Mouse (Mus musculus) spleen, postnatal 14 days (tissue): ENCODE data around the gene Castor1.
"Not testable (repeated sequence)": the region's sequence is repeated elsewhere in the genome, so short reads cannot be mapped to it uniquely, and the experiment has no call there.

ENCODE experiments used
- DNase-seq, 2 experiments: peaks; one replicate each; pipeline ENCODE4 v3.0.0; 2021 to 2022; ENCODE audit warnings: low spot score in 2 of 2

Castor1 gene

DNA sequence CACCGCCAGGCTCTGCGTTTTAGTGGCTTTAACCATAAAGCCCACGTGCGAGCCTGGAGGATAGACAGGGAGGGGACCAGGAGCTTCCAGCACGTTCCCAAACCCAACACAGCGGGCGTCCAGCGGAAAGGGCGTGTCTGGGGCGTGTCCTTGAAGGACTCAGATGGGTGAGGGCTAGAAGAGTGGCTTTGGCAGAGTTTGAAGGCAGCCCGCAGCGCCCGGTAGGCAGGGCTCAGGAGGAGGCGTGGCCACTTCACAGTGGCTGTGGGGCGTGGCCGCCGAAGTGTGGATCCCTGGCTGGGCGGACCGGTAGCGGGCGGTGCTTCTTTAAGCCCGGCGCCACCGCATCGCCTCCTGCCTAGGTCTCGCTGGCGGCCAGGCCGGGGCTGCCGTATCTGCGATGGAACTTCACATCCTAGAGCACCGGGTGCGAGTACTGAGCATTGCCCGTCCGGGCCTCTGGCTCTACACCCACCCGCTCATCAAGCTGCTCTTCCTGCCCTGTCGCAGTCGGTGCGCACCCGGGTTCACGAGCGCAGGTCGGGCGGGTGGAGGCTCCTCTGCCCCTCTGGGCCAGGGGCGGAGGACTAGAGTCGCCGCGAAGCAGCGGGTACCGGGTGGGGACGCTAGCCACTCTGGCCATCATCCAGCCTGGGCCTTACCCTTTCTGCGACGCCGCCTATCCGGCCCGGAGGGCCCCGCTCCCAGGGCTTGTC is at the start of gene Castor1:
Gene Castor1 (plus strand): TSS at position 312 of the 716 bp plus-strand sequence.
- DNase-seq, result peak; percentile 81 to 84

DNA sequence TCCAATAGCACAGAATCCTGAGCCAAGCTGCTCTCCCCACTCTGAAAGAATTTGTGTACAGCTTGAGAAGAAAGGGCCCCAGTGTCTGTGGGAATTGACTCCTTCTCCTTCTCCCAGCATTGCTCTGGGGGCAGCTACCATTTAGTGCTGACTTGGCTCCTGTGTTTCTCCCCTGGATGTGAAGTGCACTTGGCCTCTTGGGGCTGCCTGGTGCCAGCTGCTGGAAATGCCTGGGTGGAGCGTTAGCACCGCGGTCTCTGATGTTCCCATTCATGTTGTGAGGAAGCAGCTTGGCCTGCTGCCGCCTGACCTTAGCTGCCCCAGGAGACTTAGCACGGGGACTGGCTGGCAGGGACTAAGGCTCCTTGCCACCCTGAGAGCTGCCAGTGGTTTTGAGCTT is 43.4 kb upstream of the Castor1 start:
- no peak for DNase-seq

DNA sequence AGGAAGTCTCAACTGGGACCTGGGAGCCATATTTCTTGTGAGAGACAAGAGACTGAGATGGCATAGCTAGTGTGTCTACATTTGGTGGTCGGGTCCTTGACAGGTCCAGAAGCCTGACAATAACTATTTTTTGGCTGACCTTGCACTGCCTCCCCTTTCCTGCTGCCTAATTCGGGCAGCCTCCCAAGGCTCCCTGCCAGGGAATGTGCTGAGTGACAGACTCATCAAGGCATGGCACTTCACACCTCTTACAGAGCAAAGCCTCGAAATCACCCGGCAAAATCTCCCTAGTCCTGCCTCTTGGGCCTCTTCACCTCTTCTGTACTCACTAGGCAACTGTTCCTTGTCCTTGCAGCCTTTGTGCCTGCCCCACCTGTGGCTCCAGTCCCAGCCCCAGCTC is 40.3 kb upstream of the Castor1 start:
- no peak for DNase-seq

DNA sequence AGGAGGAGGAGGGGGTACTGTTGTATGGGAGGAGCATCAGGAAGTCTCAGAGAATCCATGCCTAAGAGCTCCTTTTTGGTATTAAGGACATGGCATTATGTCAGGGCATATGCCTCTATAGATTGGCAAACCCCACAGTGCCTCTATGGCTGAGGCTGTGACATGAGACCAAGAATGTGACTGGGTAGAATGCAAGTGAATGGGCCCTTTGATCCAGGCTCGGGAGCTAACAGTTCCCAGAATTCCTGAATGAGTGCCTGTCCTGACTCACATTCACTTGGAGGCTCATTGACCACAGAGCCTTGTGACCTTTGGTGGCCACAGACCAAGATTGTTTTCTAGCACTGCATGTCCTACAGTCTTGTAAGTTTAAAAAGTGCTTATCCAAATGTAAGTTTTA is 36.0 kb upstream of the Castor1 start:
- no peak for DNase-seq

DNA sequence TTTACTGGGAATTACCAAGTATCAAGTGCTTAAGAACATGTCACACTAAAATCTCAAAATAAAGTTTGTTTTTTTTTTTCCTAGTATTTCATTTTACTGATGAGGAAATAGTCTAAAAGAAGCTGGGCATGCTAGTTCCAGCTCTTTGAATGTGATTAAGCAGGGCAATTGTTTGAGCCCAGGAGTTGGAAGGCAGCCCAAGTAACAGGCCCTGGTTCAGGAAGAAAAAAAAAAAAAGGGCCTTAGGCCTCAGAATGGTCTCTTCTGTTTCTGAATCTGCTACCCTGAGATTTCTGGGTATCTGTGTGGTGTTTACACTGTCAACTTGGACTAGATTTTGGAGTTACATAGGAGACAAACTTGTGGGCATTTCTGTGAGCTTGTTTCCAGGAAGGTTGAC is 34.5 kb upstream of the Castor1 start:
- DNase-seq, result no peak

DNA sequence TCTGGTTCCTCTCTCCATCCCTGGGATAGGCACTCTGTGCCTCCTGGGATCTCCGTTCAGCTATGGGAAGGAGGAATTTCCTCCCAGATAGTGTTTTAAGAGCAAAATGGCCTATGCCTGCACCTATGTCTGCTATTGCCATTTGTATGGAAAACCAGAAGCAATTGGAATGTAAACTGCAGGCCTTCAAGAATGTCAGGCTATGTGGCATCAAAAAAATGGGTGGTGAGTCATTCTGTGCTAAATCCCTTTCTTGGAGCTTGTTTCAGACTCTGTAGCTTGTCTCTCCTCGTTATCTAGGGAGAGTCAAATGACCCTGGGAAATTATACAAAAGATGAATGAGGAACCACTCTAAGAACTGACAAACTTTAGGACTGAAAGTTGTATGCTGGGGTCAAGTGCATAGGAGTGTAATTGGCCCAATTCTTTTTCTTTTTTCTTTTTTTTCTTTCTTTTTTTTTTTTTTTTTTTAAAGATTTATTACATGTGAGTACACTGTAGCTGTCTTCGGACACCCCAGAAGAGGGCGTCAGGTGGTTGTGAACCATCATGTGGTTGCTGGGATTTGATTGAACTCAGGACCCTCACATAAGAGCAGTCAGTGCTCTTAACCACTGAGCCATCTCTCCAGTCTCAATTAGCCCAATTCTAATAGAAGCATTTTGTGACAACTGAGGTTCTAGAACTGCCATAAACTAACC is 33.6 kb upstream of the Castor1 start:
- DNase-seq, result no peak

DNA sequence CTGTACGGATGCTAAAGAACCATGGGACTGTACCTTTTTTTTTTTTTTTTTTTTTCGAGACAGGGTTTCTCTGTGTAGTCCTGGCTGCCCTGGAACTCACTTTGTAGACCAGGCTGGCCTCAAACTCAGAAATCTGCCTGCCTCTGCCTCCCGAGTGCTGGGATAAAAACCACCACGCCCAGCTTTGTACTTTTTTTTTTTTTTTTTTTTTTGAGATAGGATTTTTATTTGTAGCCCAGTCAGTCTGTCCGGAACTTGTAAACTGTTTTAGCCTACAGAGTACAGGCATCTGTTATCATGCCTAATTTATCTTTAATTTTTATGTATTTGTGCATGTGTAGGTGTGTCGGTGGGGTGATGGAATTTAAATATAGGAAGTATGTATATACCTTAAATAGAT is 32.5 kb upstream of the Castor1 start:
- not testable (repeated sequence) for DNase-seq

DNA sequence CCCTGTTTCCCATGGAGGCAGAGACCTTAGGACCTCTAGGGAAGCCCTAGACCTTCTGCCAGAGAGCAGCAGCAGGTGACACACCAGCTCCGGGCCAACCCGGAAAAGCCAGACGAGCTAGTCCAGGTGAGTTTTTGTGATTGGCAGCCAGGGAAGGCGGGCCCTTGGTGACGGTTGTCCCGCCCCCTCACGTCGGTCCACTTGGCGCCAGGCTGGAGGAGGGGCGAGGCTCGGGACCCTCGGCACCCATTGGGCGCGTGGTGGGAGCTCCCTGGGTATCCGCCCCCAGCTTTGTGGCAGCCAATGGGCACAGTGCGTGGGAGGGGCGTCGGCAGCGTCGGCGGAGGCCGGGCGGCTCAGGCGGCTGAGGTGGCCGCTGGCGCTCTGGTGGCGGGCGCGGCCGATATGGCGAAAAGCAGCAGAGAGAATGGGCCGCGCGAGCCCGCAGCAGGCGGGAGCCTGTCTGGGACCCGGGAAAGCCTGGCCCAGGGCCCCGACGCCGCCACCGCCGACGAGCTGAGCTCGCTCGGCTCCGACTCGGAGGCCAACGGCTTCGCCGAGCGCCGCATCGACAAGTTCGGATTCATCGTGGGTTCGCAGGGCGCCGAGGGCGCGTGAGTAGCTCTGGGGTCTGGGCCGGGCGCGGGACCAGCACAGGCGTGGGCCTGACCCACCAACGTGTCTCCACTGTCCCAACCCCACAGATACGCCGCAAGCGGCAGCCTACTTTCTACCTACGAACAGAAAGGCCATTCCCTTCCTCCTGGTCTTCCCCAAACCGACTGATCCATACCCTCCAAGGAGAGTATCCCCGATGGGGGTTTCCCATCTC is 31.3 kb upstream of the Castor1 start, which contains the start of gene Tbc1d10a:
Gene Tbc1d10a (plus strand): TSS at position 304 of the 832 bp plus-strand sequence.
- peak; percentile 97 to 98 for DNase-seq

DNA sequence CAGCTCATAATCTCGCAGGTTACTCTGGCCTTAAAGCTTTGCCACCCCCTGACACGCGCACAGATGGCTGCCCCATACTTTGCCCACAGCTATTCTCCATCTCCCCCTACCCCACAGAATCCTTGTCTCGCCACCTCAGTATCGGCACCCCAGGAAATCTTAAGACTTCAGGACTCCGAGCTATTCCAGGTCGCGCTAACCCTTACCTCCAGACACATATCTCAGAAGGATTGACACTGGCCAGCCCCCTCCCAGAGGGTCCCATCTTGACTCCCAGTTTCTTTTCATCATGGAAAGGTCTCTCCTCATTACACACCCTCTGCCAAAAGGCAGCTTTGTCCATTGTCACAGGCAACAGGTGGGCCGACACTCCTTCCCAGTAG is 30.7 kb upstream of the Castor1 start:
- DNase-seq, result no peak

DNA sequence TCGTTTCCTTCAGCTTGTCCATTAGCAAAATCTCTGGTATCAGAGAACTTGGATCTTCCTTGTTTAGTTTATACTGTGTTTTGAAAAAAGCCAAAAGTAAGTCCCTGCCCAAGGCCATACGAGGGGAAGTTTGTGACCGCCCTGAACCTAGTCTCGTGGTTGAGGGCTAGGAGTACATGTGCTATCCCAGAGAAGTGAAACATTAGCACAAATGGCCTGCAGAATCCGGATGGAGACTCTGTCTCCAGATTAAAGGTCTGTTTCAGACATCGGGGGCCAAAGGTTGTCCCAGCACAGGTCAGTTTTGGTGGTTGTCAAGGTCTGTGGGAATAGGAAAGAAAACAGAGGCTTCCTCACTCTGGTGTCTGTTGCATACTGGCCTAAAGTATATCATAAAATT is 28.8 kb upstream of the Castor1 start:
- no peak for DNase-seq

DNA sequence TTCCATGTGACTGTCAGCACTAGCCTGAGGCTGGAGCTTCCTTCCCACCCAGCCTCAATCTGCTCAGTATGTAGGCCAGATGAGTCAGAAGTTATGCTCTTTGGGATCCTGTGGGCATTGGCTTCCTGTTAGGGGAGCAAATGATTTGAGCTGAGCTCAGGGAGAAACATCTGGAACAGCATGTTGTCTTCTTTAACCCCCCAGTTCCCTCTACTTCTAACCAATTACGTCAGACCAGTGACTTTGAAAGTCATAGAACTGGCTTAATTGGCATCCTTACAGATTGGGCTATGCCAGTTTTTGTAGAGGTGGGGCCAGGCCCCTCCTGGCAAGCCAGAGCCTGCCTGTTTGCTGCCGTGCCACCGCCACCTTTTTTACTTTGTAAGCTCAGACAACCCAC is 27.3 kb upstream of the Castor1 start:
- DNase-seq, result no peak

DNA sequence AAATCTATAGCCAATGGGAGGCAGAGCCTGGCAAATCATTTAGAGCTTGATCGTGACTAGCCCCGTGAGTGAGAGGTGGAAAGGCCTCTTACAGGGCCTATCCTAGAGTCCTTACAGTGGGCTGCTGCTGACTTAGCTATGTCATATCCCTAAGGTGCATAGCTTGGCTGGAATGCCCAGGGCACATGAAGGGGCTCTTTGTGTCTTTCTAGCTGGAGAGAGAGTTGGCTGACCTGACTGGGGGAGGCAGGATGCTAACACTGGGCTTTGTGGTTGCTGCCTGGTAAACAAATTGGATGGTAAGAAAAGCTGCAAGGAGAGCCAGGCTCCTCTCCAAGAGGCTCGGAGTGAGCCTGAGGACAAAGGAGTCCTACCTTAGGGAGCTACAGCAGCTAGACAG is 25.3 kb upstream of the Castor1 start:
- DNase-seq, result no peak

DNA sequence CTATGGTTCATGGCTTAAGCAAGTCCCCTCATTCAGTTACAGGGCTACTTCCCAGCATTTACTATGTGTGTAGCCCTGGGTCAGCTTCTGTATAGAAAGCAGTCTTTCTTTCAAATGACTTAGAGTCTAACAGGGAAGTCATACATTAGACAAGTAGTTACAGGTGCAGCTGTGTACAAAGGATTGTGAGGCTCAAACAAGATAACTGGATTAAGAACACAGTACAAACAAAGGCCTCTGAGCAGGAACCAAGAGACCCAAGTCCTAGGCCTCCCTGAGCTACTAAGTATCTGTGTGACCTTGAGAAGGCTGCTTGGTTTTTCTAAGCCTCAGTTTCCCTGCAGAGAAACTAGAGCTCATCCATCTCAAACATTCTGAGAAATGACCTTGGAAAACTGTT is 24.6 kb upstream of the Castor1 start:
- no peak for DNase-seq

DNA sequence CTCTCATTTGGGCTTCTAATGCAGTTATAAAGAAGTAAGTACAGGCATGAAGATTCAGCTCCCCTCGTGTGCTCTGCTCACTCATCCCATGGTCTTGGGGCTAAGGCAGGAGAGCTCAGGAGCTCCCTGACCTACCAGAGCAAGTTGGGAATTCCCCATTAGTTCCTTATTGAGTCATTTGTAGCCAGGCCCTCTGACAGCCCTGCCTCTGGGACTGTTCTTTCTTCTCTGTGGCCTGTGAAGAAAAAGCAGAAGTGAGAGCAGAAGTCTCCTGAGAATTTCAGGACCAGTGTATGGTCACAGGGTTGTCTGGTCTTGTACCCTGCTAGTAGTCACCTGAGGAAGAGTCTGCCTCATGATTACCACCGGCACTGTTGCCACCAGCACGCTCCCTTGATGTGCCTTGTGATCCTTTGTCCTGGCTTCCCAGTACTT is 22.4 kb upstream of the Castor1 start:
- no peak for DNase-seq

DNA sequence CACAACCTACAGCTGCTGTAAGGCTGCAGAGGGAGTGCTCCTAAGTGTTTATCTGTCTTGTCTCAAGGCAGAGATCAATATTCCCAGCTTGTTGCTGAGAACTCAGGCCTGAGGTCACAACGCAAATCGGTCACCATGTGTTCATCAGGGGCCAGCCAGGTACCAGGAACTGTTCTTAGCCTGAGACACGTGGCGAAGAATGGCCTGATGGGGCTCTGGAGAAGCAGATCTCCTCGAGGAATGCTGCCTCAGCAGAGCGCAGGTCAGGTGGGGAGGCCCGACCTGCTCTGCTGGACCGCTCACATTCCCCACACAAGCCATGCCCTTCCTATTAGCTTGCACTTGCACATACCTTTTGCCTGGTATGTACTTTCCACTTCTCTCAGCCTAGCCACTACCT is 21.4 kb upstream of the Castor1 start:
- no peak for DNase-seq

DNA sequence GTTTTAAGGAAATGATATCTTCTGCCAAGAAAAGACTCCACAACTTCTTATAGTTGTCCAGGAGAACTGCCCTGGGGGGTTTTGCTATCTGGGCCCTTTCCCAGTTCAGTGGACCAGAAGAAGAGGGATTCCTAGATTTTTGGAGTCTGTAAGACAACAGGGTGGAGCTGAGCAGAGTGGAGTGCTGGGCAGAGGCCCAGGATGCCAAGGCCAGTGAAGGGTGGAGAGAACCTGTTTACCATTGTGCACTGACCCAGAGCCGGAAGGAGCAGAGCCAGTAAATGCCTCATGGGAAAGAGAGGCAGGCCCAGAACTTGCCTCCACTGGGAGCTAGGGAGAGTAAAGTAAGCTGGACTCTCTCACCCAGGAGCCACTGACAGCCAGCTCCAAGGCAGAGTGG is 20.3 kb upstream of the Castor1 start:
- no peak for DNase-seq

DNA sequence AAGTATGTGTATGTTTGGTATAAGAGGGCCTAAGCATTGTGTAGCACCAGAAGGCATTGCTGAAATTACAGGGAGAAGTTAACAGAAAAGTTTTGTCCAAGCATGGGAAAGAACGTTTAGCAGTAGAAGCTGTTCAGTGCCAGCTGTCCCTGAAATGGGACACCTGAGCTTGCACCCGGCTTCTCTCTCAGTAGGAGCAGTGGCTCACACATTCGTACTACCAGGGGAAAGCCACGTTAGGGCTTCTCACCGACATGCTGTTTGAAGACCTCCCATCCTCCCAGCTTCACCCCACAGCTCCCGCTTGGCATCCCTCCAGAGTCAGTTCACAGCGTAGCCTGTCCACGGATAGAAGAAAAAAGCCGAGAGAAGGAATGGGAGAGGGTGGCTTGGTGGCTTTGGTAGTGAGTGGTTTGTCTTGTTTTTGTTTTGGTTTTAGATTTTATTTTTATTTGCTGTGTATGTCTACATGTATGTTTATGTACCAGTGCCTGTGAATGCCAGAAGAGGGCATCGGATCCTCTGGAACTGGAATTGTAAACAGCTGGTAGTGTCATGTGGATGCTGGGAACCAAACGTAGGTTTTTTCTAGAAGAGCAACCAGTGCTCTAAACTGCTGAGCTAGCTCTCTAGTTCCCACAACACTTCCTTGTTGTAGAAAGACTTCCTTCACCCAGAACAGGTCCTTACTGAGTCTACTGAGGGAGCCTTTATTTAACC is 15.9 kb upstream of the Castor1 start:
- no peak for DNase-seq

DNA sequence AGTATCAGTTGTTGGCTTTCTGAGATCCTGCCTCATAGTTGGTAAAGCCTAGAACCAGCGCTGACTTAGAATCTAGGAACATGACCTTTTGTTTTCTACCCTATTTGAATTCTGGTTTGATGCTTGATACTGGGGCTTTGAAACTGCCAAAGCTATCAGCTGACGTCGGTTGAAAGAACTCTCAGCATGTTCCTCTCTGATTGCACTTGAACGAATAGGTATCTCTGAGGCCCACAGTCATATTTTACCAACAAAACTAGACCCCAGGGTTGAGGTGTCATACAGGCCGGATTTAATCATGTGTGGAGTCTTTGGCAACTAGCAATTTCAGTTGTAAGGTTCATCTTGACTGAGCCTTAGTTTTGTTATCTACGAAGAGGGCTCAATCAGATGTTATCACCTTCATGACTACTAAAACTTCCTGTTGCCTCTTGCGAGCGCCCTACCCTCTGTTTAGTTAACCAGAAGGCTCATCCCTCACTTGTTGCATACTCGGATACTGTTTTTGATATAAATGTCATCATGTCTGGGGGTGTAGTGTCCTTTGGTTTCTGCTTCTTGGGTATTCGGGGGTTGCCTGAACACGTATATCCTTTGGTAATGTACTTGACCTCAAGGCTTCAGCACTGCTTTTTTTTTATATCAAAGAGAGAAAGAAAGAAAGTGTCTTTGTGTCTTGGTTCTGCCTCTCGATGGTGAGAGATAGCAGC is 14.9 kb upstream of the Castor1 start:
- DNase-seq, result no peak

DNA sequence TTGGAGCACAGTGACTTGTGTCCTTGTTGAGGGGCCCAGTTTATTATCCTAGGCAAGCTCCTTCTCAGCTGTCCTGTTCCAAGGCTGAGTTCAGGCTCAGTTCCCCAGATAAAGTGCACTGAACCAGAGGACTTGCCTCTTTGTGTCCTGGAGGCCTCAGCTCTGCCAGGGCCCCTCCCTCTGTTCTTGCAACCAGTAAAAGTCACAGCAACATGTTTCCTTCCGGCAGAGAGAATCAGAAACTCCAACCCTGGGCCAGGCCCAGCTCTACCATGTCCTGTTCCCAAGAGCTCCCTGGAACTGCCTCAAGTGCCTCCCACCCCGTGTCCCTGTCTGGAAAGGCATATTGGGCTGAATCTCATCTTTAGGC is 14.3 kb upstream of the Castor1 start:
- no peak for DNase-seq

DNA sequence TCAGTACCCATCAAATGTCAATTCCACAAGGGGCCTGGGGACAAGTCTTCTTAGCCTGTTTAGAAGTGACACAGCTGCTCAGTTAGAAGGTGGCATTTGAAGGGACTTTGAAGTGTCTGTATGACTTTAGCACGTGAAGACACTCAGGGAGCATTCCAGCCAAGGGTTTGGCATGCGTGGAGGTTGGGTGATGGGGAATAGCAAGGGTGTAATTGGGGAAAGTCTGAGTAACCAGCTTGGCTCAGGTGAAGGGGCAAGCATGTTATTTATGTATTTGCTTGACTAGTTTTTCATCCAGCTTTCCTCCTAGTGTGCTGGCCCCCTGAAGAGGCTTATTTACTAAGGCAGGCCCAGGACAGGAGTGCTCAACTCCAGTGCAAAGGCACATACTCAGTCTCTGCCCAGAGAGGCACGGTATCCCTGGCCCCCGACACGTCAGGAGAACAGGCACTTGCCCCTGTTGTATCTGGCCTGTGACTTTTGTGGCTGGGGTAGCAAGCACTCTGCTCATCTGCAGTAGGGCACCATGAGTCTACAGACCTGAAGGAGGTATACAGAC is 12.8 kb upstream of the Castor1 start:
- no peak for DNase-seq

DNA sequence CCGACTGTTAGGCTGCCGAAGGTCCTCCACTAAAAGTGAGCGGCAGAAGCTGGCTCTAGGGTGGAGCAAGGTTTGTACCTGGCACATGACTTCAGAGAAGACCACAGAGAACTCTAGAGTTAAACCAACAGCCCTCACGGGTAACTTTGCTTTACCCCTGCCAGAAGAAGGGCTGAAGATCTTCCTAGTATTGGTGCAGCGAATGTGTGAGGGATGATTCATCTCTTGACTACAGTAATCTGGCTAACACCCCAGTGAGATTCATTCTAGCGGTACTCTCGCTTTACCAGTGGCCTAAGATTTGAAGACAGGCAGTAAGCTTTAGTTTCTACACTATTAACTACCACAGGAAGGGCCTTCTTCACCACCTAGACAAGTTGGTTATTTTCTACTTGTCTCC is 12.1 kb upstream of the Castor1 start:
- no peak for DNase-seq
